Mouse (Mus musculus) limb, embryonic 14.5 days (tissue): ENCODE measurements at regions not wholly inside any gene's neighbourhood (a gene's known extent, or its start where the extent isn't known, plus 50 kb on each side); places are given as distances from the start of the nearest gene placed in this dataset.

Experiments
- ATAC-seq: fragments of 200-750 bp; cut with Nextera tagmentation; 2 replicates; pipeline ENCODE4 v1.8.0; 2017; ENCODE audit warnings: low read depth, moderate number of reproducible peaks, moderate TSS enrichment; ENCODE audit not compliant: low FRiP score
- DNase-seq: peaks from one replicate; pipeline ENCODE4 v3.0.0-alpha.2; 2015; ENCODE audit warnings: low spot score
- H3K27ac ChIP-seq: fragments of 300-500 bp; sonication (generic); replicated peaks from 2 replicates; pipeline ENCODE4 v1.5.1; 2014; ENCODE audit warnings: low read depth, mild to moderate bottlenecking, low read length, moderate library complexity, mixed read lengths
- H3K27me3 ChIP-seq: fragments of 300-500 bp; sonication (generic); 2 replicates; pipeline ENCODE4 v1.6.1; 2014; ENCODE audit warnings: low read length, mixed read lengths; ENCODE audit not compliant: control insufficient read depth, insufficient read depth
- H3K36me3 ChIP-seq: fragments of 300-500 bp; sonication (generic); 2 replicates; pipeline ENCODE4 v1.6.1; 2014; ENCODE audit warnings: mild to moderate bottlenecking, low read length, moderate library complexity, mixed read lengths; ENCODE audit not compliant: control insufficient read depth, insufficient read depth
- H3K4me1 ChIP-seq: fragments of 300-500 bp; sonication (generic); 2 replicates; pipeline ENCODE4 v1.6.1; 2014; ENCODE audit warnings: antibody characterized with exemption, low read length, mixed read lengths; ENCODE audit not compliant: control insufficient read depth, insufficient read depth
- H3K4me2 ChIP-seq: fragments of 300-500 bp; sonication (generic); replicated peaks from 2 replicates; pipeline ENCODE4 v1.6.1; 2014; ENCODE audit warnings: low read depth, mild to moderate bottlenecking, low read length, moderate library complexity; ENCODE audit not compliant: severe bottlenecking
- H3K4me3 ChIP-seq: fragments of 300-500 bp; sonication (generic); replicated peaks from 2 replicates; pipeline ENCODE4 v1.5.1; 2014; ENCODE audit warnings: low read length
- H3K9ac ChIP-seq: fragments of 300-500 bp; sonication (generic); 2 replicates; pipeline ENCODE4 v1.6.1; 2014; ENCODE audit warnings: mild to moderate bottlenecking, low read depth, low read length, moderate library complexity; ENCODE audit not compliant: severe bottlenecking
- H3K9me3 ChIP-seq: fragments of 300-500 bp; sonication (generic); 2 replicates; pipeline ENCODE4 v1.6.1; 2016; ENCODE audit warnings: low read length; ENCODE audit not compliant: control insufficient read depth
- POLR2A ChIP-seq: fragments of 200-500 bp; IDR thresholded peaks from 2 replicates; pipeline ENCODE4 v1.8.0; 2012; ENCODE audit warnings: inconsistent platforms, mild to moderate bottlenecking, moderate library complexity, borderline replicate concordance; ENCODE audit not compliant: insufficient read depth, insufficient read length; ENCODE audit errors: extremely low read depth
- WGBS: fragments of 180-500 bp; shearing (Covaris S2); extraction: QIAGEN DNeasy Blood & Tissue Kit; methylation state at CpG from one replicate; pipeline ENCODE4 v1.1.7; 2014; 5-methylcytosine and 5-hydroxymethylcytosine counted together

GRCm38 (mm10) chr13:111920534-111920933 lies 111.7 kb upstream of the Map3k1 start:
- 89% methylated on average over 2 of the region's 2 CpGs for WGBS

GRCm38 (mm10) chr13:111921142-111922035 lies 112.6 kb upstream of the Map3k1 start:
- Histone ChIP-seq H3K4me1 (no peaks in the 10 kb centered on the region), H3K4me2 (no peak overlapping the region), H3K27ac (no peak overlapping the region), H3K27me3 (no peaks in the 10 kb centered on the region), H3K9me3 (peaks cover 10% of the 10 kb centered on the region), H3K9ac (no peak overlapping the region), H3K36me3 (no peaks in the 10 kb centered on the region), H3K4me3 (no peak overlapping the region)
- no peak for ATAC-seq
- no peak for TF ChIP-seq POLR2A
- no peak for DNase-seq
- 90% methylated on average over 5 of the region's 5 CpGs for WGBS

More at GRCm38 (mm10) chr13:111920534-111920933, 111.7 kb upstream of the Map3k1 start:
- DNase-seq (no peak), ATAC-seq (no peak)
- no peaks in the 10 kb centered on the region for H3K4me1 ChIP-seq
- H3K27me3 ChIP-seq, result no peaks in the 10 kb centered on the region
- no peak overlapping the region for H3K4me2 ChIP-seq
- H3K27ac ChIP-seq, result no peak overlapping the region
- peaks cover 10% of the 10 kb centered on the region for H3K9me3 ChIP-seq
- no peak overlapping the region for H3K9ac ChIP-seq
- no peak overlapping the region for H3K4me3 ChIP-seq
- no peak for TF ChIP-seq POLR2A
- H3K36me3 ChIP-seq, result no peaks in the 10 kb centered on the region

DNA sequence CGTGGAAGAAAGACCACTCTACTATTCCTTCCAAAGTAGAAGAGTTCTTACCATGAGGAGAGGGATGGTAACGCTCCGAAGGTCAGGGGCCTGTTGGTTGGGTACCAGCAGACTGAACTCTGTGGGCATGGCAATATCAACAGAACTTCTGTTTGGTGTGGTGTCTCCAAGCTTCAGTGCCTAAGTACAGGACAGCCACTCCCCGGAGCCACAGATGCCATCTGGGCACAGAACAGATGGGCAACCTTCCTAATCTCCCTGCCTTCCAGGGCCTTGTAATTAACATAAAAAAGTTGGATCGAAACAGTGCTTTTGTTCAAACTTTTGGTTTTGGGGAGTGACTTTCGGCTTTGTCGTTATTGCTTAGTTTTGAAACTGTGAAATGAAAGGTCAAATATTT lies 116.6 kb upstream of the Map3k1 start:
- no peak for TF ChIP-seq POLR2A
- Histone ChIP-seq H3K4me3 (no peak overlapping the region), H3K9me3 (peaks cover 10% of the 10 kb centered on the region), H3K36me3 (no peaks in the 10 kb centered on the region), H3K27me3 (no peaks in the 10 kb centered on the region), H3K27ac (no peak overlapping the region), H3K4me1 (no peaks in the 10 kb centered on the region), H3K9ac (no peak overlapping the region), H3K4me2 (no peak overlapping the region)
- DNase-seq, result no peak
- no peak for ATAC-seq
- WGBS, result 94% methylated on average over 7 of the region's 7 CpGs

- DNase-seq (no peak), ATAC-seq (no peak)
- H3K4me3 ChIP-seq, result no peak overlapping the region
- WGBS, result 76% methylated on average over 8 of the region's 8 CpGs
- H3K4me1 ChIP-seq, result no peaks in the 10 kb centered on the region
- H3K9me3 ChIP-seq, result peaks cover 8% of the 10 kb centered on the region
- no peak for TF ChIP-seq POLR2A
- H3K36me3 ChIP-seq, result no peaks in the 10 kb centered on the region
- H3K27me3 ChIP-seq, result no peaks in the 10 kb centered on the region
- H3K27ac ChIP-seq, result no peak overlapping the region
- no peak overlapping the region for H3K9ac ChIP-seq
- H3K4me2 ChIP-seq, result no peak overlapping the region
Observed at GRCm38 (mm10) chr13:111926801-111927200, 118.0 kb upstream of the Map3k1 start.

- ATAC-seq, result no peak
- 81% methylated on average over 3 of the region's 3 CpGs for WGBS
- Histone ChIP-seq H3K27ac (no peak overlapping the region), H3K4me3 (no peak overlapping the region), H3K4me2 (no peak overlapping the region), H3K9ac (no peak overlapping the region), H3K27me3 (no peaks in the 10 kb centered on the region), H3K4me1 (no peaks in the 10 kb centered on the region), H3K9me3 (peaks cover under 1% of the 10 kb centered on the region; the same call in 1 of the 2 replicates), H3K36me3 (no peaks in the 10 kb centered on the region)
- DNase-seq, result no peak
- no peak for TF ChIP-seq POLR2A
Observed at GRCm38 (mm10) chr13:111927489-111927888, 118.7 kb upstream of the Map3k1 start.
